Mouse (Mus musculus): ENCODE measurements around the gene Cfap46. TPM values are rescaled to one million over a fixed set of nuclear protein-coding genes. Genes with fewer than 3 reads are reported as not detected.

The Cfap46 gene
- polyA plus RNA-seq, 1 experiment from 2014 or later: 2.7 TPM

DNA sequence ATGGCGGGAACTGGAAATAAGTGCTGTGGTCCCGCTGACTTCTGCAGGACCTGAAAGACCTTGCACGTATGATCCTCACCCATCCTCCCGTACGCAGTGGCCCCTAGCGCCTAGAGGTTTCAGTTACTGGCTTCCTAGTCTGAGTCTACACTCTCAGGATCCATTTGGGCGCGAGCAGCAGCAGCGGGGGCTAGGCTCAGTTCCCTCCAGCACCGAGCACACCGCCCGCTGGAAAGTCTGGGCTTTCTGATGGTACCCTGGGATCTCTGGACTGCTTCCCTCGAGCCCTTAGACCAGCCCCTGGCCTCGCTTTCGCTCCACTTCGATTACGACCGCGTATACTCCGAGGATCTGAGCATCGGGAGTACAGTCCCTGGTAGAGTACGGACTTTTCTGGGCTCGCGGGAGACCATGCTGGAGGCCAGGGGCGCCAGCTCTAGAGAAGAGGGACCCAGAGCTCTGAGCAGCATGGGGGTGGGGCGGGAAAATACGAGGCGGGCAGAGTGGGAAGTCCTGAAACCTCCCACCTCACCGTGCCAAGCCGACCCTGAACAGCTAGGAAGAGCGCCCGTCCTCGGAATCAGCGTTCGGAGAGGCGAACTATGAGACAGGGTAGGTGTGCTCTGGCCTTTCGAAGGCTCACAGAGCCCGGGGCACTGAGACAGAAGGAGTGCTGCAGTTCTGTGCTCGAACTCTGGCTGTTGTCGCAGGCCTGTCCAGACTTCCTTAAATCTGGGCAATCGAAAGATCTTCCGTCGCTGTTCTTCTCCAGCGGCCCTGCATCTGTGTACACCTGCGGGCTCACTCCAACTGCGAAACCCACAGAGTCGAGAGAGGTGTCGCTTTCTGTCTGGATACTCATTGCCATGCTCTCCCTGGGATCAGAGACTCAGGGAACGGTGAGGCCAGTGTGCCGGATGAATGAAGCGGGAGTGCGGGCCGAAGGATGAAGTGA is 99.1 kb downstream of the Cfap46 start:
- no peak for ATAC-seq (ENCODE audit: low read depth)
- peak overlapping the region; percentile 3; the same call in 1 of the 2 replicates for H3K4me3 ChIP-seq (ENCODE audit: low read length)
- H3K27ac ChIP-seq (ENCODE audit: low read length): no peak overlapping the region
- H3K4me2 ChIP-seq (ENCODE audit: low read depth, low read length): 0 out of 2 replicates have a peak overlapping the region, but pooled peaks have one; percentile 4
- H3K27me3 ChIP-seq (ENCODE audit: control insufficient read depth, insufficient read depth, low read depth, low read length): peaks cover 86% of the 10 kb centered on the region
- no peak overlapping the region for H3K9ac ChIP-seq (ENCODE audit: low read length)
- 2% methylated on average over 53 of the region's 53 CpGs for WGBS
- no peaks in the 10 kb centered on the region for H3K9me3 ChIP-seq (ENCODE audit: control insufficient read depth, low read length)
- peaks cover 28% of the 10 kb centered on the region for H3K4me1 ChIP-seq (replicated peaks; ENCODE audit: control insufficient read depth, insufficient read depth, low read length)
- H3K36me3 ChIP-seq (ENCODE audit: control insufficient read depth, insufficient read depth, low read length): no peaks in the 10 kb centered on the region

DNA sequence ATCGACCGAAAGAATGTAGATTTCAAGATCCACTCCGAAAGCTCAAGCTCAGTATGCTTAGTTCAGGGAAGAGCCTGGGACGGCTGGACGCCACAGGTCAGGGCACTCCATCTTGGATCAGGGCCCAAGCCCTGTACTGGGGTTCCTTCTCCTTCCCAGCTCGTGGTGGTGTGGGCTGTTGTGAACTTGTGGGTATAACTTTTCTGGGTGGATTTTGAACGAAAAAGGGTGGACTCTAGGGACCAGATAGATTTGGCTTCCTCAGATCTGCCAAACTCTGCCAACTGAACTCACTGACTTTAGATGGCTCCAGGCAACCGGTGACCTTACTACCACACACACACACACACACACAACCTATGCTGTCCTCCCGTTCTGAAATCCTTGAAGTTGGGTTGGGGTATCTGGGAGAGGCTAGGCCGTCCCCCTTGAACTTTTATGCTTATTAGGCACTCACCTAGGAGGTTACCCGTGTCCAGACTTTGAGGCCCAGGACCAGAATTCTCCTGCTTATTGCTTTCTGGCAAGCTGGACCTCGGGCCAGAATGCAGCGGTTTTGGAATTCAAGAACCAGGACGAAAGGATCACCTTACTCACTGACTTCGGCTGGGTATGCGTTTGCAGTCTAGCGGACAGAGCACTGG is 100.4 kb downstream of the Cfap46 start:
- H3K4me3 ChIP-seq (ENCODE audit: low read length): peak overlapping the region; percentile 42
- H3K4me1 ChIP-seq (replicated peaks; ENCODE audit: control insufficient read depth, insufficient read depth, low read length): peaks cover 28% of the 10 kb centered on the region
- no peak overlapping the region; the same call in 1 of the 2 replicates for H3K4me2 ChIP-seq (ENCODE audit: low read depth, low read length)
- ATAC-seq (ENCODE audit: low read depth): no peak
- H3K27ac ChIP-seq (ENCODE audit: low read length): no peak overlapping the region
- H3K36me3 ChIP-seq (ENCODE audit: control insufficient read depth, insufficient read depth, low read length): peaks cover 7% of the 10 kb centered on the region
- H3K27me3 ChIP-seq (ENCODE audit: control insufficient read depth, insufficient read depth, low read depth, low read length): peaks cover 98% of the 10 kb centered on the region
- no peak overlapping the region for H3K9ac ChIP-seq (ENCODE audit: low read length)
- WGBS: 18% methylated on average over 17 of the region's 17 CpGs
- no peaks in the 10 kb centered on the region for H3K9me3 ChIP-seq (ENCODE audit: control insufficient read depth, low read length)

DNA sequence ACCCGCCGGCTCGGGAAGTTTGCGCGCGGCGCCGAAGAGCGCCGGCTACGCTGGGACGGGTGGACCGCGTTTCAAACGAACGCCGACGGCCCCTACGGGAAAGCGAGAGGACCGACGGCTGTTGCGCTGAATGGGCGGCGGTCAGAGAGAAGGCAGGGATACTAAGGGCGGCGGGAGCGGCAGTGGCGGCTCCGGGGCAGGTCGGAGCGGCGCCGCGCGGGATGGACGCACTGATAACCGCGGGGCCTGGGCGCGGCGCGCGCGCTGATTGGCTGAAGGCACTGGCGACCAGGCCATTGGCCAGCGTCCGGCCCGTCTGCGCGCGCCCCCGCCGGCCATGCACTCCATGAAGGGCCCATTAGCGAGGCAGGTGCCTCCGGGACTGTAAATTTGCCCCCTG is 101.0 kb downstream of the Cfap46 start, which contains the start of gene Nkx6-2:
TSS of gene Nkx6-2 (minus strand) at position 203 of the 400 bp plus-strand sequence.
- H3K9me3 ChIP-seq (ENCODE audit: control insufficient read depth, low read length): no peaks in the 10 kb centered on the region
- H3K4me2 ChIP-seq (ENCODE audit: low read depth, low read length): peak within 1 kb of the TSS; percentile 54
- WGBS: under 1% methylated on average over 53 of the region's 56 CpGs
- H3K27ac ChIP-seq (ENCODE audit: low read length): no peak within 1 kb of the TSS
- ATAC-seq (ENCODE audit: low read depth): peak; percentile 58
- H3K4me3 ChIP-seq (ENCODE audit: low read length): peak within 1 kb of the TSS; percentile 42
- peaks cover 11% of the 10 kb centered on the region for H3K36me3 ChIP-seq (ENCODE audit: control insufficient read depth, insufficient read depth, low read length)
- peaks cover 28% of the 10 kb centered on the region for H3K4me1 ChIP-seq (replicated peaks; ENCODE audit: control insufficient read depth, insufficient read depth, low read length)
- H3K27me3 ChIP-seq (ENCODE audit: control insufficient read depth, insufficient read depth, low read depth, low read length): peaks cover 97% of the 10 kb centered on the region
- no peak within 1 kb of the TSS for H3K9ac ChIP-seq (ENCODE audit: low read length)

DNA sequence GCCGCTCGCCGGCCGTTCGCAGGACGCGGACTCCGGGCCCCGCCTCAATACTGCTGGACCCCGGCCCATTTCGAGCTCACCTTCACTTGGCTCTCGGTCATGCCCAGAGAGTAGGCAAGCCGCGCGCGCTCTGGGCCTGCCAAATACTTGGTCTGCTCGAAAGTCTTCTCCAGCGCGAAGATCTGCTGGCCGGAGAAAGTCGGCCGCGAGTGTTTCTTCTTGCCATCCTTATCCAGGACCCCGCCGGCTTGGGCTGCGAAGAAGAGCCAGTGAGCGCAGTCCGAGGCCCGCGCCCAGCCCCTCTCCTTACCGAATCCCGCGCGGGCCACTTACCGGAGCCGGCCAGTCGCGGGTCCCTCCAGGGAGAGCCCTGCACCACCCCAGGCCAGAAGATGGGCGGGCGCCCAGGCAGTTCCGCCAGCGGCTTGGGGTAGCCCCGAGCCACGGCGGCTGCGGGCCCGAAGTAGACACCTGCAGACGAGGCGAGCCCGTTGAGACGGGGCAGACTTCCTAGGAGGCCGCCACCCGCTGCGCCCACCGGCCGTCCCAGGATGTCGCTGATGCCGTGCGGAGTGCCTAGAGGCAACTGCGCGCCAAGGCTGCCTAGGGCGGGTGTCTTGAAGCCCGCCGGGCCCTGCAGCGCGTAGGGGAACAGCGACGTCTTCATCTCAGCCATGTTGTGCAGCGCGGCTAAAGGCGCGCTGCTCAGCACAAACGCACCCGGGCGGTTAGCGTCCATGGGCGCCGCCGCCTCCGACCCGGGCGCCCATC is 101.6 kb downstream of the Cfap46 start:
- peaks cover 28% of the 10 kb centered on the region for H3K4me1 ChIP-seq (replicated peaks; ENCODE audit: control insufficient read depth, insufficient read depth, low read length)
- ATAC-seq (ENCODE audit: low read depth): peak; percentile 55
- WGBS: under 1% methylated on average over 81 of the region's 82 CpGs
- H3K9ac ChIP-seq (ENCODE audit: low read length): no peak overlapping the region
- peaks cover 13% of the 10 kb centered on the region for H3K36me3 ChIP-seq (ENCODE audit: control insufficient read depth, insufficient read depth, low read length)
- peak overlapping the region; percentile 42 for H3K4me3 ChIP-seq (ENCODE audit: low read length)
- H3K27me3 ChIP-seq (ENCODE audit: control insufficient read depth, insufficient read depth, low read depth, low read length): peaks cover 91% of the 10 kb centered on the region
- H3K27ac ChIP-seq (ENCODE audit: low read length): no peak overlapping the region
- H3K9me3 ChIP-seq (ENCODE audit: control insufficient read depth, low read length): no peaks in the 10 kb centered on the region
- peak overlapping the region; percentile 54 for H3K4me2 ChIP-seq (ENCODE audit: low read depth, low read length)

DNA sequence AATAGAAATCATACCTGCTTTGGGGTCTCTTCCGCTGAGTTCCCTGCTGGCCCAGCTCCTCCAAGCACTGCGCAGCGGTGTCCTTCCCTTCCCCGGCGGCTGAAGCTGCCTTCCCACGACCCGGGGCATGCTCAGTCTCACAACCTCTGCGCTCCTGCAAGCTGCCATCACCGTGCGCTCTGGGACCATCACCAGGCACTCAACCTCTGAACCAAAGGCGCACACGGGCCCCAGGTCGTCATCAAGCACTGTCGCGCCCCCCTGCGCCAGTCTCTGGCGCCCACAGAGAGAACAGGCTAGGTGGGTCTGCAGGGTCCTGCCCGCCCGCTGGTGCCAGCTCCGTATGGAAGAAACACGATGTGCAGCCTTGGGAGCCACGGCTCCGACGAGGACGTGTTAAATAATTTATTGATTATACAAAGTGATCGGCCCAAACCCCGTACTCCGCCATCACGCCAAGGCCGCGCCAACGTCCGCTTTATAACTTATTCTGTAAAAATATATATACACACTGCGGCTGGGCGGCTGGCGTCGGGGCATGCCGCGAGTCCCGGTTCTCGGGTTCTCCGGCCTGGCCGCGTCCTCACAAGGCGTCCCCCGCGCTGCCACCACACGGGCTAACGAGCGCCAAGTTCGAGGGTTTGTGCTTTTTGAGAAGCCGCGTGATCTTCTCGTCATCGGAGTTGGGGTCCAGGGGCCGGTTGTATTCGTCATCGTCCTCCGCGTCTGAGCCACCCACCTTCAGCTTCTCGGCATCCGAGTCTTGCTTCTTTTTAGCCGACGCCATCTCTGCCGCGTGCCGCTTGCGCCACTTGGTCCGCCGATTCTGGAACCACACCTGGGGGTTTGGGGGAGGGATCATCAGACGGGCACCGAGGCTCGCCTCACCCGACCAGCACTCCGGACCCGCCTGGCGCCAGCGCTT is 102.5 kb downstream of the Cfap46 start:
- Histone ChIP-seq H3K27ac (ENCODE audit: low read length) (no peak overlapping the region), H3K4me3 (ENCODE audit: low read length) (peak overlapping the region; percentile 42), H3K9ac (ENCODE audit: low read length) (no peak overlapping the region), H3K4me1 (replicated peaks; ENCODE audit: control insufficient read depth, insufficient read depth, low read length) (peaks cover 28% of the 10 kb centered on the region), H3K27me3 (ENCODE audit: control insufficient read depth, insufficient read depth, low read depth, low read length) (peaks cover 83% of the 10 kb centered on the region), H3K9me3 (ENCODE audit: control insufficient read depth, low read length) (no peaks in the 10 kb centered on the region), H3K4me2 (ENCODE audit: low read depth, low read length) (peak overlapping the region; percentile 54), H3K36me3 (ENCODE audit: control insufficient read depth, insufficient read depth, low read length) (peaks cover 14% of the 10 kb centered on the region)
- 3% methylated on average over 78 of the region's 78 CpGs for WGBS
- no peak for ATAC-seq (ENCODE audit: low read depth)

DNA sequence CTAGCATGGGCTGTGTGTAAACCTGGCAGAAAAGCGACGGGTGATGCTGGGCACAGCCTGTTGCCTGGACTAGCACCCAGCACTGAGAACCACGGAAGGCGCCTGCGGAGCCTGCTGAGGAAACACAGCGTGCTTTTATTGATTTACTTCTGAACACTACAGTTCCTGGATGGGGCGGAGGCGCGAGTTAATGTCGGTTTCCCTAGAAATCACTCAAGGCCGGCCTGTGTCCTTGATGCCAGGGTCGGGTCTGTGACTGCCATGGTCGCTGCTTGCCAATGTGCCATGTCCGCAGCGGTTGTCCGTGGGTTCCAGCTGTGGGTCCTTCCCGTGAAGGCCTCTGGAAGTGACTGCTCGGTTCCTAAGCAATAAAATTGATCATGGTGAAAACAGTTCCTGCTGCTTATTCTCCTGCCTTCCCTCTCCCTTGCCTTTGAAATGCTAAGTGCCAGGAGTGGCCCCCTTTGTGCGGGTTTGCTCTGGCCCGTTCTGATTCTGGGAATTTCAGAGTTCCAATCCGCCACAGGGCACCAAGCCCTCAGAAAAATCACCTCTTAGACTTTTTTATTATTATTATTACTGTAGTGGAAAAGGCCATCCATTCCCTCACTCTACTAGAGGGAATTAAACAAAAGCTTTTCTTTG is 104.2 kb downstream of the Cfap46 start:
- Histone ChIP-seq H3K27ac (ENCODE audit: low read length) (no peak overlapping the region), H3K4me2 (ENCODE audit: low read depth, low read length) (no peak overlapping the region), H3K36me3 (ENCODE audit: control insufficient read depth, insufficient read depth, low read length) (peaks cover 17% of the 10 kb centered on the region), H3K27me3 (ENCODE audit: control insufficient read depth, insufficient read depth, low read depth, low read length) (peaks cover 65% of the 10 kb centered on the region), H3K9ac (ENCODE audit: low read length) (no peak overlapping the region), H3K4me1 (replicated peaks; ENCODE audit: control insufficient read depth, insufficient read depth, low read length) (peaks cover 23% of the 10 kb centered on the region), H3K4me3 (ENCODE audit: low read length) (no peak overlapping the region), H3K9me3 (ENCODE audit: control insufficient read depth, low read length) (no peaks in the 10 kb centered on the region)
- no peak for ATAC-seq (ENCODE audit: low read depth)
- WGBS: 89% methylated on average over 21 of the region's 21 CpGs

DNA sequence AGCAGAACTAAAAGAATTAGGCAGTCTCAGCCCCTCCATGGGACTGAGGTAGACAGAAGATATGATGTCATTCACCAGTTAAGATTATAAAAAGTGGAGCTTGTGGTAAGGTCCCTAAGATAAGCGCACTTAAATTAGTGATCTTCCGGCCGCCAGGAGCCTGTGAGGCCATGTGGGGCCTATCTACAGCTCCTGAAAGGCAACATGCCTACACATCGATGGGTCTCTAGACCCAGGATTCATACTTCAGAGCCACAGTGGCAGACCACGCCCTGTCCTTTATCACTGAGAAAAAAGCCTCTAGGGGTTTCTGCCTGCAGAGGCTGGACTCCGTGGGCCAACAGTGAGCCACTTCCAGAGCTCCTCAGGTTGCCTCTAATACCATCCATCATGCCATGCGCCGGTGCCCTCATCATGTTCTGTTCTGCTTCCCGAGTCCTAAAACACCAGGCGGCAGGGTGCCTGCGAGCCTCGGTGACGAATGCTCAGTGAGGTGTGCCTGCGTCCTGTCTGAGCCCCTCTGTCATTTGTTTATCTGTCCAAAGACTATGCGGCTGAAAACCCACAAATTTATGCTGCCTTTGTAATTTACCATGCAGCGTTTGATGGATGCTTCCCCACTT is 107.4 kb downstream of the Cfap46 start:
- H3K9me3 ChIP-seq (ENCODE audit: control insufficient read depth, low read length): no peaks in the 10 kb centered on the region
- H3K36me3 ChIP-seq (ENCODE audit: control insufficient read depth, insufficient read depth, low read length): peaks cover 17% of the 10 kb centered on the region
- H3K27ac ChIP-seq (ENCODE audit: low read length): no peak overlapping the region
- H3K4me1 ChIP-seq (replicated peaks; ENCODE audit: control insufficient read depth, insufficient read depth, low read length): peaks cover 5% of the 10 kb centered on the region; the same call in 1 of the 2 replicates
- peaks cover 33% of the 10 kb centered on the region for H3K27me3 ChIP-seq (ENCODE audit: control insufficient read depth, insufficient read depth, low read depth, low read length)
- 78% methylated on average over 16 of the region's 16 CpGs for WGBS
- no peak overlapping the region for H3K4me3 ChIP-seq (ENCODE audit: low read length)
- H3K4me2 ChIP-seq (ENCODE audit: low read depth, low read length): no peak overlapping the region
- no peak for ATAC-seq (ENCODE audit: low read depth)
- no peak overlapping the region for H3K9ac ChIP-seq (ENCODE audit: low read length)

Data from lung, embryonic 16.5 days (tissue).